Mouse (Mus musculus) ES-E14 (cell line): ENCODE data around the gene Odc1.

Source experiments
- CHD2 ChIP-seq: IDR thresholded peaks from 2 replicates; pipeline ENCODE4 v1.6.1; 2014; ENCODE audit warnings: mild to moderate bottlenecking, low read depth, low read length, inconsistent platforms
- HCFC1 ChIP-seq: IDR thresholded peaks from 2 replicates; pipeline ENCODE4 v1.6.1; 2012; ENCODE audit warnings: low read length, inconsistent platforms, borderline replicate concordance; ENCODE audit not compliant: insufficient read depth
- MAFK ChIP-seq: IDR thresholded peaks from 2 replicates; pipeline ENCODE4 v1.6.1; 2014; ENCODE audit warnings: mild to moderate bottlenecking, low read depth, low read length, inconsistent platforms; ENCODE audit not compliant: insufficient read depth
- ZC3H11A ChIP-seq: IDR thresholded peaks from 2 replicates; pipeline ENCODE4 v1.6.1; 2012; ENCODE audit warnings: low read depth, mild to moderate bottlenecking, inconsistent platforms, low read length, borderline replicate concordance
- ZNF384 ChIP-seq: IDR thresholded peaks from 2 replicates; pipeline ENCODE4 v1.6.1; 2012; ENCODE audit warnings: low read depth, low read length, inconsistent platforms

DNA sequence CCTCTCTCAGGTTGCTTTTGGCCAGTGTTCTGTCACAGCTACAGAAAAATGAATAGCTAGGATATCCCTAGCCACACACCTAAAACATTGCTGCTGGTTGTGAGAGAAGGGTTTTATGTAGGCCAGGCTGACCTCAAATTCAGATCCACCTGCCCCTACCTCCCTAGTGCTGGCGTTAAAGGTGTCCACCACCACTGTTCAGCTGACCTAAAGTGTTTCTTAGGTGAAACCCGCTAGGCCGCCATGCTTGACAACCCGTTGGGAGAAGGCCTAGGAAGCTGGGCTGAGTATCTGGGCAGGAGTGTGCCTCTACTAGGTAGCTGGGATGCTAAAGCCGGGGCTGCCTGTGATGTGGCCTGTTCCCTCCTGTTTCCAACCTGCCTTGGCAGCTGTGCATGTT lies 9.0 kb downstream of the Odc1 start:
- no peak for TF ChIP-seq ZC3H11A
- TF ChIP-seq HCFC1 = no peak
- TF ChIP-seq CHD2 = no peak
- no peak for TF ChIP-seq ZNF384
- TF ChIP-seq MAFK = no peak
